In the genomic region with DNA sequence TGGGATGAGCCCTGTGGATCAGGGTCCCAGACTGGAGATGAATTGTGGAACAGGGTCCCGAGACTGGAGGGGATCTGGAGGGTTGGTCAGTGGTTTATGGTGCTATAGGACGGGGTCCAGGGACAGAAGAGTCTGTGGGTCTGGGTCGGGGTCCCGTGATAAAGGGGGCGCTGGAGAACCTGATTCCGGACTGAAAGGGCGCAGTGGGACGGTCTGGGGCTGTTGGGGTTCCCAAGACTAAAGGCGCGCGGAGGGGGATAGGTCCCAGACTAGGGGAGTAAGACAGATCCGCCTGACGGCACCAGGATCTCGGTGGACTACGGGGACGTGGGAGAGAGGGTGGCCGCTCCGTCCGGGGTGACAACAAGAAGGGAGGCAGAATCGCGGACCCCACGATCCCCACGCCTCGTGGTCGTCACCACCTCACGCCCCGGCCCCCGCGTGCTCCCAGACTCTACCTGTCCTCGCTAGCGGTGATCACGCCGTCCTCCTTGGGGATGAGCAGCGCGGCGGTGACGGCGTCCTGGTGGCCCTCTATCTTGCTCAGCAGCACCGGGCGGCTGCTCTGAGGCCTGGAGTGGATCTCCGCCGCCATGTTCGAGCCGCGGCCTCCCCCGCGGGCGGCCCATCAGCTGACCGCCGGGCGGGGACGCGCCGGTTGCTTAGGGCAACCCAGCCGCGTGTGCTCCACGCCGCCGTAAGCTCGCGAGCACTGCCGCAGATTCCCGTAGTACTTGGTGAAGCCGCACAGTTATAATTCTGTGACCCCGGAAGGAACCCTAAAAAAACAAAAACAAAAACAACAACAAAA, we compare ENCODE assay signal across 8 mouse cellular contexts. TPM values are rescaled to one million over a fixed set of nuclear protein-coding genes. Genes with fewer than 3 reads are reported as not detected.
DNase-seq lines count a peak whose midpoint lies in the region; ATAC-seq lines count a peak whose summit lies in the region.

No protein-coding gene starts in this region.

- peaks cover 84% of the 10 kb centered on the region for H3K4me1 ChIP-seq in megakaryocyte, embryonic 14.5 days

- peaks cover 28% of the 10 kb centered on the region for H3K36me3 ChIP-seq in megakaryocyte, embryonic 14.5 days (replicated peaks; ENCODE audit: low read length)

- peak overlapping the region; percentile 97 for H3K4me3 ChIP-seq in megakaryocyte, embryonic 14.5 days (replicated peaks)

- H3K27me3 ChIP-seq in megakaryocyte, embryonic 14.5 days (replicated peaks) = no peaks in the 10 kb centered on the region

- H3K9me3 ChIP-seq in megakaryocyte, embryonic 14.5 days = no peaks in the 10 kb centered on the region

- peak; percentile 67 to 69 for DNase-seq in gastrocnemius, adult 8-10 months (ENCODE audit: low spot score in 2 of 2)
- DNase-seq in hindlimb bud, embryonic 11.5 days (ENCODE audit: extremely low spot score, low read depth, low spot score) = peak; percentile 57
- DNase-seq in left cerebral cortex, adult 8-10 months (ENCODE audit: low spot score in 2 of 2) = peak; percentile 64 to 80
- DNase-seq in right cerebral cortex, postnatal 10 days (ENCODE audit: low spot score in 2 of 2) = peak; percentile 90 to 92
- DNase-seq in urinary bladder, postnatal 14 days (ENCODE audit: low spot score) = peak; percentile 83

- peak; percentile 95 for ATAC-seq in activated CD4-positive, CD25-positive, alpha-beta regulatory T cell, adult 4 months
- peak; percentile 78 for ATAC-seq in common myeloid progenitor, adult 5-6 weeks (replicated peaks; ENCODE audit: low read depth, poor library complexity, severe bottlenecking)

RNA-seq across cellular contexts. Expression of a gene that starts 14.5 kb away (rescaled TPM):
- 10 to 100 TPM; 58.8 to 63.5 TPM for polyA plus RNA-seq in activated CD4-positive, CD25-positive, alpha-beta regulatory T cell, adult 4 months (2017; shearing (Covaris generic))
- total RNA-seq in common myeloid progenitor, adult 5-6 weeks (2017) = 37.1 and 37.9 TPM in 2 replicates
- total RNA-seq in gastrocnemius, adult 8-10 months (2022) = 10 to 100 TPM; 30.4 to 34.7 (median 33.1) TPM
- total RNA-seq in left cerebral cortex, adult 8-10 months (2022) = 10 to 100 TPM; 26.7 to 29.0 (median 28.5) TPM
- 23.6 and 32.1 TPM in 2 replicates for polyA plus RNA-seq in megakaryocyte, embryonic 14.5 days (2012; ENCODE audit: insufficient read depth, low replicate concordance)

RNA-seq across cellular contexts. Expression of a gene that starts 14.6 kb away (rescaled TPM):
- polyA plus RNA-seq in activated CD4-positive, CD25-positive, alpha-beta regulatory T cell, adult 4 months (2017; shearing (Covaris generic)) = 10 to 100 TPM; 18.6 to 34.1 TPM
- total RNA-seq in common myeloid progenitor, adult 5-6 weeks (2017) = 7.5 and 23.4 TPM in 2 replicates
- total RNA-seq in gastrocnemius, adult 8-10 months (2022) = 10 to 100 TPM in 1 of 4 experiments, 1 to 10 TPM in 3; 9.1 to 14.7 (median 9.3) TPM
- 10 to 100 TPM; 37.3 to 40.2 (median 38.7) TPM for total RNA-seq in left cerebral cortex, adult 8-10 months (2022)
- polyA plus RNA-seq in megakaryocyte, embryonic 14.5 days (2012; ENCODE audit: insufficient read depth, low replicate concordance) = 92.7 and 98.6 TPM in 2 replicates

Comparison
In these comparisons a context has a peak if more than half of its experiments do, and no peak if none do; other contexts are left out.
1. Peak in every context shown above with its lines: DNase-seq, ATAC-seq and H3K4me3 ChIP-seq.